Comparison of ENCODE assay signal across 12 mouse cellular contexts in genomic region chr16:24443555-24443954, GRCm38 (mm10). TPM values are rescaled to one million over a fixed set of nuclear protein-coding genes. Genes with fewer than 3 reads are reported as not detected.
DNase-seq lines count a peak whose midpoint lies in the region; ATAC-seq and TF ChIP-seq lines count a peak whose summit lies in the region.
"Had no signal": no experiment of that assay in that cellular context is flagged by ENCODE, and none has a peak within 500 bp of the region (broad histone marks: within the 10 kb centered on the region; RNA-seq: fewer than 3 reads in every experiment).

No protein-coding gene starts in this region.

- WGBS in hindbrain, embryonic 15.5 days, result 56% methylated on average over 5 of the region's 5 CpGs
- WGBS in hindbrain, embryonic 16.5 days, result 66% methylated on average over 5 of the region's 5 CpGs
- WGBS in embryonic facial prominence, embryonic 10.5 days, result 55% methylated on average over 5 of the region's 5 CpGs
- WGBS in intestine, postnatal 0 days, result 42% methylated on average over 5 of the region's 5 CpGs

- no peak for ATAC-seq in hindbrain, embryonic 15.5 days (ENCODE audit: low FRiP score, low read depth)
- no peak for ATAC-seq in hindbrain, embryonic 16.5 days
- no peak for ATAC-seq in intestine, postnatal 0 days

- no peaks in the 10 kb centered on the region for H3K36me3 ChIP-seq in hindbrain, embryonic 15.5 days
- H3K36me3 ChIP-seq in hindbrain, embryonic 16.5 days (ENCODE audit: control insufficient read depth, insufficient read depth, low read length), result no peaks in the 10 kb centered on the region
- H3K36me3 ChIP-seq in embryonic facial prominence, embryonic 10.5 days (replicated peaks), result peaks cover 10% of the 10 kb centered on the region
- peaks cover 14% of the 10 kb centered on the region for H3K36me3 ChIP-seq in intestine, postnatal 0 days (ENCODE audit: control insufficient read depth, insufficient read depth)

- H3K27me3 ChIP-seq in hindbrain, embryonic 15.5 days, result no peaks in the 10 kb centered on the region
- H3K27me3 ChIP-seq in hindbrain, embryonic 16.5 days (replicated peaks; ENCODE audit: control insufficient read depth, insufficient read depth, low read length), result no peaks in the 10 kb centered on the region
- H3K27me3 ChIP-seq in embryonic facial prominence, embryonic 10.5 days (replicated peaks; ENCODE audit: low read depth, poor library complexity, severe bottlenecking), result no peaks in the 10 kb centered on the region
- no peaks in the 10 kb centered on the region for H3K27me3 ChIP-seq in intestine, postnatal 0 days (replicated peaks; ENCODE audit: control insufficient read depth, insufficient read depth, low read length)

- TF ChIP-seq CTCF in gastrocnemius, adult 2 months (IDR thresholded peaks at IDR 0.05), result no peak
- TF ChIP-seq CTCF in intestine, postnatal 0 days (IDR thresholded peaks at IDR 0.05; ENCODE audit: low read depth), result no peak

- no peak overlapping the region for H3K9ac ChIP-seq in hindbrain, embryonic 15.5 days
- no peak overlapping the region for H3K9ac ChIP-seq in hindbrain, embryonic 16.5 days (ENCODE audit: low read depth, low read length)
- H3K9ac ChIP-seq in intestine, postnatal 0 days (ENCODE audit: low read depth, low read length), result no peak overlapping the region

- H3K4me3 ChIP-seq in gastrocnemius, adult 2 months, result no peak overlapping the region
- no peak overlapping the region for H3K4me3 ChIP-seq in hindbrain, embryonic 15.5 days
- no peak overlapping the region for H3K4me3 ChIP-seq in hindbrain, embryonic 16.5 days (ENCODE audit: low read length)
- H3K4me3 ChIP-seq in embryonic facial prominence, embryonic 10.5 days, result no peak overlapping the region
- no peak overlapping the region for H3K4me3 ChIP-seq in intestine, postnatal 0 days (ENCODE audit: low read depth, low read length)

- H3K4me1 ChIP-seq in hindbrain, embryonic 15.5 days (replicated peaks), result peaks cover 14% of the 10 kb centered on the region
- H3K4me1 ChIP-seq in hindbrain, embryonic 16.5 days (ENCODE audit: control insufficient read depth, insufficient read depth, low read depth, low read length), result no peaks in the 10 kb centered on the region; the same call in 1 of the 2 replicates
- H3K4me1 ChIP-seq in embryonic facial prominence, embryonic 10.5 days, result peaks cover 63% of the 10 kb centered on the region
- peaks cover 19% of the 10 kb centered on the region for H3K4me1 ChIP-seq in intestine, postnatal 0 days (replicated peaks; ENCODE audit: control insufficient read depth, insufficient read depth, low read length)

- H3K27ac ChIP-seq in gastrocnemius, adult 2 months, result peak overlapping the region; percentile 63
- H3K27ac ChIP-seq in hindbrain, embryonic 15.5 days (replicated peaks), result peak overlapping the region; percentile 34; the same call in 1 of the 2 replicates
- H3K27ac ChIP-seq in hindbrain, embryonic 16.5 days (ENCODE audit: low read depth, low read length), result no peak overlapping the region
- peak overlapping the region; percentile 66 for H3K27ac ChIP-seq in embryonic facial prominence, embryonic 10.5 days (replicated peaks)
- H3K27ac ChIP-seq in intestine, postnatal 0 days (ENCODE audit: low read depth, low read length), result peak overlapping the region; percentile 28

- no peak for DNase-seq in gastrocnemius, adult 2 months
- DNase-seq in gastrocnemius, postnatal 10 days, result no peak
- no peak for DNase-seq in embryonic facial prominence, embryonic 10.5 days (ENCODE audit: low spot score)
- no peak for DNase-seq in left cerebral cortex, postnatal 4 days
- no peak for DNase-seq in layer of hippocampus, postnatal 14 days (ENCODE audit: low spot score in 2 of 2)
- DNase-seq: adrenal gland, postnatal 14 days; cerebellum, postnatal 14 days; kidney, adult 11 months; lung, adult 2 months had no signal

- intact Hi-C loops in gastrocnemius, adult 2 months (cut with DNase I), result no loop called here
- intact Hi-C loops in left cerebral cortex, postnatal 4 days (cut with DNase I), result no loop called here

- no peaks in the 10 kb centered on the region for H3K9me3 ChIP-seq in hindbrain, embryonic 15.5 days
- no peaks in the 10 kb centered on the region for H3K9me3 ChIP-seq in hindbrain, embryonic 16.5 days (ENCODE audit: control insufficient read depth, low read length)
- H3K9me3 ChIP-seq in embryonic facial prominence, embryonic 10.5 days, result no peaks in the 10 kb centered on the region
- H3K9me3 ChIP-seq in intestine, postnatal 0 days (ENCODE audit: control insufficient read depth), result no peaks in the 10 kb centered on the region

- no peak overlapping the region for H3K4me2 ChIP-seq in hindbrain, embryonic 15.5 days
- H3K4me2 ChIP-seq in hindbrain, embryonic 16.5 days (ENCODE audit: low read length), result no peak overlapping the region
- H3K4me2 ChIP-seq in intestine, postnatal 0 days (replicated peaks; ENCODE audit: low read depth), result no peak overlapping the region

RNA-seq across cellular contexts. Expression of gene Lpp, which starts 50.2 kb away (rescaled TPM):
- total RNA-seq in gastrocnemius, adult 2 months (2021), result 10 to 100 TPM; 17.7 to 18.0 TPM
- total RNA-seq in gastrocnemius, postnatal 10 days (2021), result 10 to 100 TPM; 34.6 to 45.1 TPM
- polyA plus RNA-seq in hindbrain, embryonic 15.5 days (2015; fragmentation: Nextera tagmentation; extraction: Ambion mirVana), result 11.4 and 11.5 TPM in 2 replicates
- polyA plus RNA-seq in hindbrain, embryonic 16.5 days (2015; fragmentation: Nextera tagmentation; extraction: Ambion mirVana), result 10.9 and 12.6 TPM in 2 replicates
- polyA plus RNA-seq in embryonic facial prominence, embryonic 10.5 days (2016; fragmentation: Nextera tagmentation; extraction: Ambion mirVana), result 41.8 and 43.5 TPM in 2 replicates
- polyA plus RNA-seq in intestine, postnatal 0 days (2015; fragmentation: Nextera tagmentation; extraction: Ambion mirVana), result 32.8 and 37.5 TPM in 2 replicates
- 10 to 100 TPM; 11.5 to 13.0 TPM for total RNA-seq in left cerebral cortex, postnatal 4 days (2021)
- 10 to 100 TPM; 10.1 to 12.2 TPM for total RNA-seq in layer of hippocampus, postnatal 14 days (2021)
